Mouse (Mus musculus): ENCODE data around the gene G3bp2. TPM values are rescaled to one million over a fixed set of nuclear protein-coding genes. Genes with fewer than 3 reads are reported as not detected.

The G3bp2 gene
- polyA plus RNA-seq, 1 experiment, result 131 TPM

- peak; percentile 86 to 98 for DNase-seq (ENCODE audit: extremely low spot score in 1 of 2, low spot score in 1 of 2)
These were observed 40.9 kb downstream of the G3bp2 start for GRCm38 (mm10) chr5:92042377-92043348.

- DNase-seq (ENCODE audit: extremely low spot score in 1 of 2, low spot score in 1 of 2), result no peak
These were observed 63.6 kb downstream of the G3bp2 start for GRCm38 (mm10) chr5:92019960-92020359.

- no peak for DNase-seq (ENCODE audit: extremely low spot score in 1 of 2, low spot score in 1 of 2)
These were observed 71.8 kb downstream of the G3bp2 start for GRCm38 (mm10) chr5:92011756-92012155.

GRCm38 (mm10) chr5:92009827-92010226, 73.7 kb downstream of the G3bp2 start:
- no peak for DNase-seq (ENCODE audit: extremely low spot score in 1 of 2, low spot score in 1 of 2)

GRCm38 (mm10) chr5:92003011-92003410, 80.5 kb downstream of the G3bp2 start:
- DNase-seq (ENCODE audit: extremely low spot score in 1 of 2, low spot score in 1 of 2), result peak in 1 of 2 experiments; percentile 44

Other genes with a start within 250 kb of the G3bp2 start
- 43.9 and 44.4 TPM in 2 replicates for gene Rchy1, start 120.7 kb downstream of the G3bp2 start, polyA plus RNA-seq (2012; rRNA removed)
- gene Odaph, start 96.2 kb downstream of the G3bp2 start, polyA plus RNA-seq (2012; rRNA removed), result not detected in 2 replicates
- gene Cdkl2, start 39.8 kb downstream of the G3bp2 start, polyA plus RNA-seq (2012; rRNA removed), result 16.0 and 22.6 TPM in 2 replicates
- 50.2 and 50.7 TPM in 2 replicates for gene Uso1, start 54.2 kb upstream of the G3bp2 start, polyA plus RNA-seq (2012; rRNA removed)
- gene U90926, start 131.7 kb upstream of the G3bp2 start, polyA plus RNA-seq (2012; rRNA removed), result not detected in 2 replicates
- gene Ppef2, start 172.6 kb upstream of the G3bp2 start, polyA plus RNA-seq (2012; rRNA removed), result 1.8 and 2.0 TPM in 2 replicates
- 39.1 and 41.2 TPM in 2 replicates for gene Naaa, start 194.5 kb upstream of the G3bp2 start, polyA plus RNA-seq (2012; rRNA removed)
- gene Sdad1, start 226.8 kb upstream of the G3bp2 start, polyA plus RNA-seq (2012; rRNA removed), result 13.0 and 15.4 TPM in 2 replicates
- gene Cxcl9, start 244.4 kb upstream of the G3bp2 start, polyA plus RNA-seq (2012; rRNA removed), result 0.15 and 0.22 TPM in 2 replicates
- 17.5 and 18.0 TPM in 2 replicates for gene Art3, start 248.1 kb upstream of the G3bp2 start, polyA plus RNA-seq (2012; rRNA removed)

Measured in frontal cortex, adult 2 months (tissue).